Mouse (Mus musculus): ENCODE data around the gene Gcgr. TPM values are rescaled to one million over a fixed set of nuclear protein-coding genes. Genes with fewer than 3 reads are reported as not detected.
"Not testable (repeated sequence)": the region's sequence is repeated elsewhere in the genome, so short reads cannot be mapped to it uniquely, and the experiment has no call there.

Gene Gcgr
- polyA plus RNA-seq, 1 experiment, result 0.13 TPM

DNA sequence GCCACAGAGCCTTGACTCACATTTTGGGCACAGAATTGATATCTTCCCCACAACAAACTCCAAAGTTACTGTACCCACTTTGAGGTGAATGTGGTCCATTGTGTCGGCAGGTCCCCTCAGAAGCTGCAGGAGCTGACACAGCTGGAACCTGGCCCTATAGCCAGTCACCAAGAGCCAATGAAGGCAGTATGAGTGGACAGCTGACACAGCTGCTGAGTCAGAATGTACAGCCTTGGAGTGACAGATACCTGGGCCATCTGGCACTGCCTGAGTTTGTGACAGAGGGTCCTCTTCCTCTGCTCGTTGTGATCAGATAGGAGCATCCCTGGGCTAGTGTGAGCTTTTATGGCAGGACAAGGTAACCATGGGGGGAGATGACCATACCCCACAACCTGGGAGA is 24.8 kb downstream of the Gcgr start:
- H3K27ac ChIP-seq (ENCODE audit: insufficient read depth, low read length), result peak overlapping the region; percentile 41; the same call in 1 of the 2 replicates

DNA sequence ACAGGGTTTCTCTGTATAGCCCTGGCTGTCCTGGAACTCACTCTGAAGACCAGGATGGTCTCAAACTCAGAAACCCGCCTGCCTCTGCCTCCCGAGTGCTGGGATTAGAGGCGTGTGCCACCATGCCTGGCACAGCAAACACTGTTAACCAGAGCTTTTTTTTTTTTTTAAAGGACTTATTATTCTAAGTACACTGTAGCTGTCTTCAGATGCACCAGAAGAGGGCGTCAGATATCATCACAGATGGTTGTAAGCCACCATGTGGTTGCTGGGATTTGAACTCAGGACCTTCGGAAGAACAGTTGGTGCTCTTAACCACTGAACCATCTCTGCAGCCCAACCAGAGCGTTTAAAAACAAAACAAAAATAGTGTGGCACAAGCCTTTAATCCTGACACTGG is 28.3 kb downstream of the Gcgr start:
- not testable (repeated sequence) for H3K4me3 ChIP-seq (ENCODE audit: insufficient read depth, low read length); H3K27ac ChIP-seq (ENCODE audit: insufficient read depth, low read length); H3K4me1 ChIP-seq (ENCODE audit: control insufficient read depth, insufficient read depth, low read length)

More for the DNA sequence above, 24.8 kb downstream of the Gcgr start:
- Histone ChIP-seq H3K4me1 (ENCODE audit: control insufficient read depth, insufficient read depth, low read length) (peaks cover under 1% of the 10 kb centered on the region; the same call in 1 of the 2 replicates), H3K4me3 (ENCODE audit: insufficient read depth, low read length) (no peak overlapping the region)
- TF ChIP-seq CTCF (IDR thresholded peaks at IDR 0.05; ENCODE audit: extremely low read depth, insufficient read depth, low read length) (no peak), POLR2A (IDR thresholded peaks at IDR 0.05; ENCODE audit: extremely low read depth, insufficient read depth, low read length) (no peak)

DNA sequence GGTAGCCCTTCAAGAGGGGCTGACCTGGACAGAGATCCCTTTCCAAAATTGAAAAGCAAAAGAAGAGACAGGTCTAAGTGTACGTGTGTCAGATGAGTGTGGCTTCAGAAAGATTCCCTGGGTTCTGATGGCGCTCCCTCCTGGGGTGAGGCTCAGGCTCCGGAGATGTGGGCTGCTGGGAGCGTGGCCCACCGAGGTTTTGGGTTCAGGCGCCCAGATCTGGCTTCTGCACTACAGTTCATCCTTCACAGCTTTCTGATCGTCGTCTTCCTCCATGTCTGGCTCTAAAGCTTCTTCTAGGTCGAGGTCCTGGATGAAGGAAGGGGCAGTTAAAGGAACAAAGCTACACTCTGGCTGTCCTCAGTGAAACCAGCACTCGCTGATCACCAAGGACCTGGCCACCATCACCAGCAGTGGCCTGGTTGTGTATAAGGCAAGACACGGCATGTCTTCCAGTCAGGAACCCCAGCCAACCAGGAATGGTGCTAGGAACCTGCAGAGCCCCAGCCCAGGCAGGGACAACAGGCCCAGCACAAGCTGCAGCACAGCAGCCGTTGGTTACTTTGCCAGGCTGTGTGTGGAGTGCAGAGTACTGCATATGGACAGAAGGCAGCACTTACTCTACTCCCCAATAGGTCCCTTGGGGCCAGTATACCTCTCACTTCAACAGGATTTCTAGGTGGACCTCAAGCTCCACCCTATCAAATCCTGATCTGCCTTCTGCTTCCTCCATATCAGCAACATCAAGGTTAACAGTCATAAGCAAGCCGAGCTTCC is 30.6 kb downstream of the Gcgr start:
- Histone ChIP-seq H3K4me1 (ENCODE audit: control insufficient read depth, insufficient read depth, low read length) (no peaks in the 10 kb centered on the region), H3K4me3 (ENCODE audit: insufficient read depth, low read length) (no peak overlapping the region), H3K27ac (ENCODE audit: insufficient read depth, low read length) (no peak overlapping the region)
- no peak for TF ChIP-seq POLR2A (IDR thresholded peaks at IDR 0.05; ENCODE audit: extremely low read depth, insufficient read depth, low read length)
- TF ChIP-seq CTCF (IDR thresholded peaks at IDR 0.05; ENCODE audit: extremely low read depth, insufficient read depth, low read length), result no peak

DNA sequence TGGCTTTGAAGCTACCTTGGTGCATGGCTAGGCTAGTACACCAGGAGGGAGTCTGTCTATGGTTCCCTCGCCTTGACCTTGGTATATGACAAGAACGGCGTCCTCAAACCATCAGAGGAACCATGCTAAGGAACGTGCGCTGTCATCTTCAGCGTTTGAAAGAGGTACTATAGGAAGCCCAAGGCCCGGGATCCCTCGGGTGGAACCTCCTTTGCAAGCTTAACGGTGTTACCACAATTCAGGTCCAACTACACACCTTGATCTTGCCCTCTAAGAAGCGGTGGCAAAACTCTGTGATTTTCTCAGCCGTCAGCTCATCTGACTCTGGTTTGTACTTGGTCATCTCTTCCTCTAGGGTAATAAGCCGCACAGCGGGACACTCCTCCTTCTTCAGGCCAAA is 32.5 kb downstream of the Gcgr start:
- TF ChIP-seq POLR2A (IDR thresholded peaks at IDR 0.05; ENCODE audit: extremely low read depth, insufficient read depth, low read length) (no peak), CTCF (IDR thresholded peaks at IDR 0.05; ENCODE audit: extremely low read depth, insufficient read depth, low read length) (no peak)
- Histone ChIP-seq H3K4me3 (ENCODE audit: insufficient read depth, low read length) (no peak overlapping the region), H3K4me1 (ENCODE audit: control insufficient read depth, insufficient read depth, low read length) (no peaks in the 10 kb centered on the region), H3K27ac (ENCODE audit: insufficient read depth, low read length) (no peak overlapping the region)

DNA sequence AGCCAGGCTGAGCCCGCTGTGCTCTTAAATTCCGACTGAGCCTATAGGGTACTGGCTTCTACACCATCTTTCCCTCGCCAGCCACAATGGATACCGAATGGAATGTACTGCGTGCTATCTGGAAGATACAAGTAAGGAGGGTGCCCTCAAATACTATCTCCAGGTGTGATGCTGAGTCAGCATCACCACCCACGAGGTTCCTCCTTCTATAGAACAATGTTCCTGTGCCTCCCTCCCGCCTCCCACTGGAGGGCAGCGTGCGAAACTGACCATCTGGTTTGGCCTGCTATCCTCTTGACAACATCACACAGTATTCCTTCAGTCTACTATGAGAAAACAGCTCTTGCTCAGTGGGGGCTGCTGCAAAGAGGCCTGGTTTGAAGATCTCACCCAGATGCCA is 34.6 kb downstream of the Gcgr start:
- H3K27ac ChIP-seq (ENCODE audit: insufficient read depth, low read length), result no peak overlapping the region
- H3K4me3 ChIP-seq (ENCODE audit: insufficient read depth, low read length), result no peak overlapping the region
- no peak for TF ChIP-seq CTCF (IDR thresholded peaks at IDR 0.05; ENCODE audit: extremely low read depth, insufficient read depth, low read length)
- TF ChIP-seq POLR2A (IDR thresholded peaks at IDR 0.05; ENCODE audit: extremely low read depth, insufficient read depth, low read length), result no peak
- H3K4me1 ChIP-seq (ENCODE audit: control insufficient read depth, insufficient read depth, low read length), result no peaks in the 10 kb centered on the region

DNA sequence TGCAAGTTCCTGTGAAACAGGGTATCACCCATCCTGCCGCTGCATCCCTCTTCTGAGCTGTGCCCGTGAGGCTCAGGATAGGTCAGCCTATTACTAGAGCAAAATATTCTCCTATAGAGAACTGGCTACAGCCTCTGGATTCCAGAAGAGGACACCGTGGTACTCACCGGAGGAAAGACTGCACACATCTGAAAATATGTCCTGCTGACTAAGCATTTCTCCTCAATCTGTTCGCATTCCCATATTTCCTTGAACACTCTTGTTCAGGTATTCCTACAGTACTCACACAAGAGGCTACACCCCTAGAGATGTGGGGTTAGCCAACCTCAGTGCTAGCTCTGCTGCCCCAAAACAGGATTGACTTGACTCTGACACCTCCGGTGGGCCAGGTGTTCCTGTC is 37.8 kb downstream of the Gcgr start:
- Histone ChIP-seq H3K4me1 (ENCODE audit: control insufficient read depth, insufficient read depth, low read length) (peaks cover 4% of the 10 kb centered on the region; the same call in 1 of the 2 replicates), H3K27ac (ENCODE audit: insufficient read depth, low read length) (no peak overlapping the region), H3K4me3 (ENCODE audit: insufficient read depth, low read length) (no peak overlapping the region)
- TF ChIP-seq POLR2A (IDR thresholded peaks at IDR 0.05; ENCODE audit: extremely low read depth, insufficient read depth, low read length) (no peak), CTCF (IDR thresholded peaks at IDR 0.05; ENCODE audit: extremely low read depth, insufficient read depth, low read length) (no peak)

DNA sequence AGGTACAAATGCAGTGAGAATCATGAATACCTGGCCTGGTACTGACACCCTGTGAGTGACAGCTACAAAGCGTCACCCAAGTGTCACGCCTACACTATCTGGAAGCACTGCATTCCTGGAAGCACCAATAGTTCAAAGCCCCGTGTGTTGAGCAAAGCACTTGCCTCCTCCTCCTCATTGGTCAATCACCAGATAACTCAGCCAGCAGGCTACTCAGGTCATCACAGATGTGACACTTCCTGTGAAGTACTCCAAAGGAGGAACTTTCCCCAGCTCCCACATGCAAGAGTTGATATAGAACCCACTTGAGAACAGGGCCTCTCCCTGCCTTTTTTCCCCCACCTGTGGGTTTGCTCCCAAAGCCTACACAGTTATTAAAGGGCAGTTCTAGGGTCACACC is 40.6 kb downstream of the Gcgr start:
- H3K27ac ChIP-seq (ENCODE audit: insufficient read depth, low read length), result no peak overlapping the region
- no peak for TF ChIP-seq CTCF (IDR thresholded peaks at IDR 0.05; ENCODE audit: extremely low read depth, insufficient read depth, low read length)
- TF ChIP-seq POLR2A (IDR thresholded peaks at IDR 0.05; ENCODE audit: extremely low read depth, insufficient read depth, low read length), result no peak
- H3K4me1 ChIP-seq (ENCODE audit: control insufficient read depth, insufficient read depth, low read length), result peaks cover 6% of the 10 kb centered on the region; the same call in 1 of the 2 replicates
- H3K4me3 ChIP-seq (ENCODE audit: insufficient read depth, low read length), result no peak overlapping the region

DNA sequence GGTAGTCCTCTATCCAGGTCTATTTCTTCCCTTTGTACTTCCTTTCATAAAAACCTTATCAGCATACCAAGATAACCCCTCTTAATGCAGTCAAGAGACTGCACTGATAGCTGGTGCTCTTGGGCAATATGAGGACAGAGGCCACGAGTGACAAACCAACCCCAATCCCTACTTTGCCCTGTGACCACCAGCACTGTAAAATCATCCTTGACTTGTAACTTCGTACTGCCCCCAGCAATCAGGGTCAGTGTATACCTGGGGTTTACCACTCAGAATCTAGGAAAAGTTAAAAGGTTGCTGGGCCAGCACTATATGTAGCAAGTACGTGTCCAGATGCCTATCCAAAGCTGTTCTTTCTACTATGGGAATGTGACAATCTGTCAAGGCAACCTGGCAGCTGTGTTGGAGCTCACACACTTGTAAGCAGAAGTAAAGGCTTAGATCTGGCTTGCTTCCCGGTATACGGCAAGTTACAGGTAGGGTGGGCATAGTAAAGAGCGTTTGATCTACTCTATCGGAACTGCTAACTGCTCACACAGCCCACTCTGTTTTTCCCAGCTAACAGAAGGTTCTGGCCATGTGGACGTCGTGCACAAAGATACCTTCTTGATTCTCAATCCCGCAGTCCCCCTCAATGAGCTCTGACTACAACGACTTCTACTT is 41.4 kb downstream of the Gcgr start:
- Histone ChIP-seq H3K4me3 (ENCODE audit: insufficient read depth, low read length) (peak overlapping the region; percentile 87), H3K27ac (ENCODE audit: insufficient read depth, low read length) (no peak overlapping the region), H3K4me1 (ENCODE audit: control insufficient read depth, insufficient read depth, low read length) (peaks cover 6% of the 10 kb centered on the region; the same call in 1 of the 2 replicates)
- no peak for TF ChIP-seq POLR2A (IDR thresholded peaks at IDR 0.05; ENCODE audit: extremely low read depth, insufficient read depth, low read length)

DNA sequence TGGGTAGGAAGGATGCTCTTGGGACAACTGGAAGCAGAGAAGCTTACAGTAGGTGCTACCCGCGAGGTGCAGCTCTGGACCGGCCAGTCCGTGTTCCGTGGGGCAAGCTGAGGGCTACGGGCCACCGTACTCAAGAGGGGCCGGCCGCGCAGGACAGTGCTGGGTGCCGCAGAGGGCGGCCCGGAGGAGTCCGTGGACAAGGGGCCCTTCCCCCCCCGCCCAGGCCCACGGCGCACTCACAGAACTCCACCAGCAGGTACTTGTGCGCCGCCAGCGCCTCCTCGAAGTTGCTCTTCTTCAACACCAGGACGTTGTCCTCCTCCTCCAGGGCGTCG is 41.9 kb downstream of the Gcgr start:
- H3K4me3 ChIP-seq (ENCODE audit: insufficient read depth, low read length), result peak overlapping the region; percentile 87
- TF ChIP-seq CTCF (IDR thresholded peaks at IDR 0.05; ENCODE audit: extremely low read depth, insufficient read depth, low read length), result no peak
- TF ChIP-seq POLR2A (IDR thresholded peaks at IDR 0.05; ENCODE audit: extremely low read depth, insufficient read depth, low read length), result no peak
- peaks cover 6% of the 10 kb centered on the region; the same call in 1 of the 2 replicates for H3K4me1 ChIP-seq (ENCODE audit: control insufficient read depth, insufficient read depth, low read length)
- no peak overlapping the region for H3K27ac ChIP-seq (ENCODE audit: insufficient read depth, low read length)
